Mouse (Mus musculus): ENCODE results near the gene Washc3.

Washc3 gene

GRCm38 (mm10) chr10:88260309-88260708 is 59.4 kb downstream of the Washc3 start:
- DNase-seq (ENCODE audit: low read depth): no peak

- DNase-seq (ENCODE audit: low read depth): no peak
These were observed 60.3 kb downstream of the Washc3 start for GRCm38 (mm10) chr10:88261186-88261585.

- no peak for DNase-seq (ENCODE audit: low read depth)
These were observed 62.5 kb downstream of the Washc3 start for GRCm38 (mm10) chr10:88263383-88263782.

- DNase-seq (ENCODE audit: low read depth): no peak
These were observed 73.2 kb downstream of the Washc3 start for GRCm38 (mm10) chr10:88274045-88274444.

GRCm38 (mm10) chr10:88281699-88282098 is 80.8 kb downstream of the Washc3 start:
- no peak for DNase-seq (ENCODE audit: low read depth)

GRCm38 (mm10) chr10:88284343-88284990 is 83.6 kb downstream of the Washc3 start:
- DNase-seq (ENCODE audit: low read depth): no peak

GRCm38 (mm10) chr10:88287261-88287660 is 86.4 kb downstream of the Washc3 start:
- DNase-seq (ENCODE audit: low read depth): no peak

GRCm38 (mm10) chr10:88288061-88288460 is 87.2 kb downstream of the Washc3 start:
- DNase-seq (ENCODE audit: low read depth): no peak

- no peak for DNase-seq (ENCODE audit: low read depth)
These were observed 94.2 kb downstream of the Washc3 start for GRCm38 (mm10) chr10:88295091-88295490.

Measured in c-Kit-positive CD71-positive TER-119-negative erythroid progenitor cells, embryonic 14.5 days (primary cell).